Mouse (Mus musculus): ENCODE measurements around the gene Synm. TPM values are rescaled to one million over a fixed set of nuclear protein-coding genes. Genes with fewer than 3 reads are reported as not detected.
A peak's percentile ranks its signal among the peaks of the same experiment; 100 is the strongest.

Gene Synm
- polyA plus RNA-seq, 1 experiment = 15.2 TPM

- Histone ChIP-seq H3K4me1 (ENCODE audit: control insufficient read depth, insufficient read depth, insufficient read length, low read length) (no peaks in the 10 kb centered on the region), H3K27me3 (ENCODE audit: control insufficient read depth, insufficient read depth, low read length) (no peaks in the 10 kb centered on the region), H3K4me3 (ENCODE audit: low read depth, low read length) (no peak overlapping the region), H3K36me3 (ENCODE audit: control insufficient read depth, insufficient read depth, low read length) (no peaks in the 10 kb centered on the region), H3K27ac (ENCODE audit: insufficient read depth, low read depth, low read length) (no peak overlapping the region)
- WGBS = 79% methylated on average over 5 of the region's 5 CpGs
- no peak for TF ChIP-seq POLR2A (IDR thresholded peaks at IDR 0.05; ENCODE audit: low read depth, low read length)
- no peak for TF ChIP-seq CTCF (IDR thresholded peaks at IDR 0.05; ENCODE audit: extremely low read depth, insufficient read length, insufficient replicate concordance, low read depth, low read length)
These were observed 9.9 kb upstream of the Synm start for GRCm38 (mm10) chr7:67769487-67769886.

- Histone ChIP-seq H3K27ac (ENCODE audit: insufficient read depth, low read depth, low read length) (no peak overlapping the region), H3K4me1 (ENCODE audit: control insufficient read depth, insufficient read depth, insufficient read length, low read length) (no peaks in the 10 kb centered on the region), H3K27me3 (ENCODE audit: control insufficient read depth, insufficient read depth, low read length) (no peaks in the 10 kb centered on the region), H3K4me3 (ENCODE audit: low read depth, low read length) (no peak overlapping the region), H3K36me3 (ENCODE audit: control insufficient read depth, insufficient read depth, low read length) (no peaks in the 10 kb centered on the region)
- TF ChIP-seq POLR2A (IDR thresholded peaks at IDR 0.05; ENCODE audit: low read depth, low read length) (no peak), CTCF (IDR thresholded peaks at IDR 0.05; ENCODE audit: extremely low read depth, insufficient read length, insufficient replicate concordance, low read depth, low read length) (no peak)
- WGBS = 70% methylated on average over 3 of the region's 3 CpGs
These were observed 8.6 kb upstream of the Synm start for GRCm38 (mm10) chr7:67768125-67768524.

- Histone ChIP-seq H3K4me3 (ENCODE audit: low read depth, low read length) (no peak overlapping the region), H3K4me1 (ENCODE audit: control insufficient read depth, insufficient read depth, insufficient read length, low read length) (peaks cover 6% of the 10 kb centered on the region), H3K27me3 (ENCODE audit: control insufficient read depth, insufficient read depth, low read length) (peaks cover 3% of the 10 kb centered on the region), H3K27ac (ENCODE audit: insufficient read depth, low read depth, low read length) (no peak overlapping the region), H3K36me3 (ENCODE audit: control insufficient read depth, insufficient read depth, low read length) (no peaks in the 10 kb centered on the region)
- no peak for TF ChIP-seq POLR2A (IDR thresholded peaks at IDR 0.05; ENCODE audit: low read depth, low read length)
- no peak for TF ChIP-seq CTCF (IDR thresholded peaks at IDR 0.05; ENCODE audit: extremely low read depth, insufficient read length, insufficient replicate concordance, low read depth, low read length)
- WGBS = 67% methylated on average over 3 of the region's 3 CpGs
These were observed 4.1 kb upstream of the Synm start for GRCm38 (mm10) chr7:67763625-67764024.

GRCm38 (mm10) chr7:67758858-67759628, 499 bp downstream of the Synm start:
- no peaks in the 10 kb centered on the region for H3K36me3 ChIP-seq (ENCODE audit: control insufficient read depth, insufficient read depth, low read length)
- peak overlapping the region; percentile 73 for H3K4me3 ChIP-seq (ENCODE audit: low read depth, low read length)
- peak overlapping the region; percentile 36; the same call in 1 of the 2 replicates for H3K27ac ChIP-seq (ENCODE audit: insufficient read depth, low read depth, low read length)
- TF ChIP-seq POLR2A (IDR thresholded peaks at IDR 0.05; ENCODE audit: low read depth, low read length) (no peak), CTCF (IDR thresholded peaks at IDR 0.05; ENCODE audit: extremely low read depth, insufficient read length, insufficient replicate concordance, low read depth, low read length) (no peak)
- under 1% methylated on average over 92 of the region's 92 CpGs for WGBS
- H3K27me3 ChIP-seq (ENCODE audit: control insufficient read depth, insufficient read depth, low read length) = peaks cover 6% of the 10 kb centered on the region
- peaks cover 8% of the 10 kb centered on the region for H3K4me1 ChIP-seq (ENCODE audit: control insufficient read depth, insufficient read depth, insufficient read length, low read length)

- Histone ChIP-seq H3K36me3 (ENCODE audit: control insufficient read depth, insufficient read depth, low read length) (no peaks in the 10 kb centered on the region), H3K4me3 (ENCODE audit: low read depth, low read length) (peak overlapping the region; percentile 73), H3K4me1 (ENCODE audit: control insufficient read depth, insufficient read depth, insufficient read length, low read length) (peaks cover 8% of the 10 kb centered on the region), H3K27ac (ENCODE audit: insufficient read depth, low read depth, low read length) (peak overlapping the region; percentile 36), H3K27me3 (ENCODE audit: control insufficient read depth, insufficient read depth, low read length) (peaks cover 6% of the 10 kb centered on the region)
- WGBS = 1% methylated on average over 19 of the region's 19 CpGs
- TF ChIP-seq CTCF (IDR thresholded peaks at IDR 0.05; ENCODE audit: extremely low read depth, insufficient read length, insufficient replicate concordance, low read depth, low read length) (no peak), POLR2A (IDR thresholded peaks at IDR 0.05; ENCODE audit: low read depth, low read length) (no peak)
These were observed 1.1 kb downstream of the Synm start for GRCm38 (mm10) chr7:67758506-67758857.

- H3K4me1 ChIP-seq (ENCODE audit: control insufficient read depth, insufficient read depth, insufficient read length, low read length) = peaks cover 8% of the 10 kb centered on the region
- no peak overlapping the region for H3K27ac ChIP-seq (ENCODE audit: insufficient read depth, low read depth, low read length)
- H3K36me3 ChIP-seq (ENCODE audit: control insufficient read depth, insufficient read depth, low read length) = no peaks in the 10 kb centered on the region
- H3K4me3 ChIP-seq (ENCODE audit: low read depth, low read length) = no peak overlapping the region
- TF ChIP-seq CTCF (IDR thresholded peaks at IDR 0.05; ENCODE audit: extremely low read depth, insufficient read length, insufficient replicate concordance, low read depth, low read length) = no peak
- TF ChIP-seq POLR2A (IDR thresholded peaks at IDR 0.05; ENCODE audit: low read depth, low read length) = no peak
- WGBS = 83% methylated on average over 5 of the region's 5 CpGs
- peaks cover 6% of the 10 kb centered on the region for H3K27me3 ChIP-seq (ENCODE audit: control insufficient read depth, insufficient read depth, low read length)
These were observed 2.9 kb downstream of the Synm start for GRCm38 (mm10) chr7:67756636-67757035.

GRCm38 (mm10) chr7:67755366-67755765, 4.2 kb downstream of the Synm start:
- WGBS = 77% methylated on average over 7 of the region's 7 CpGs
- Histone ChIP-seq H3K4me1 (ENCODE audit: control insufficient read depth, insufficient read depth, insufficient read length, low read length) (peaks cover 8% of the 10 kb centered on the region), H3K27me3 (ENCODE audit: control insufficient read depth, insufficient read depth, low read length) (peaks cover 6% of the 10 kb centered on the region), H3K27ac (ENCODE audit: insufficient read depth, low read depth, low read length) (no peak overlapping the region), H3K4me3 (ENCODE audit: low read depth, low read length) (no peak overlapping the region), H3K36me3 (ENCODE audit: control insufficient read depth, insufficient read depth, low read length) (no peaks in the 10 kb centered on the region)
- TF ChIP-seq POLR2A (IDR thresholded peaks at IDR 0.05; ENCODE audit: low read depth, low read length) = no peak
